Mouse (Mus musculus) forebrain, postnatal 0 days (tissue): ENCODE measurements at regions not wholly inside any gene's neighbourhood (a gene's known extent, or its start where the extent isn't known, plus 50 kb on each side); places are given as distances from the start of the nearest gene placed in this dataset.

Experiments used
- ATAC-seq: fragments of 200-750 bp; cut with Nextera tagmentation; 2 replicates; pipeline ENCODE4 v1.8.0; 2017; ENCODE audit warnings: mild to moderate bottlenecking, moderate library complexity
- DNase-seq: peaks from one replicate; pipeline ENCODE4 v3.0.0-alpha.2; 2015
- H3K27ac ChIP-seq: fragments of 300-500 bp; sonication (generic); 2 replicates; pipeline ENCODE4 v1.5.1; 2014; ENCODE audit warnings: low read depth, mild to moderate bottlenecking, antibody characterized with exemption, low read length, moderate library complexity, mixed read lengths
- H3K27me3 ChIP-seq: fragments of 300-500 bp; sonication (generic); 2 replicates; pipeline ENCODE4 v1.6.1; 2014; ENCODE audit warnings: mild to moderate bottlenecking, low read length, mixed read lengths; ENCODE audit not compliant: insufficient read depth
- H3K36me3 ChIP-seq: fragments of 300-500 bp; sonication (generic); 2 replicates; pipeline ENCODE4 v1.6.1; 2014; ENCODE audit warnings: mild to moderate bottlenecking, moderate library complexity; ENCODE audit not compliant: insufficient read depth
- H3K4me1 ChIP-seq: fragments of 300-500 bp; sonication (generic); 2 replicates; pipeline ENCODE4 v1.6.1; 2014; ENCODE audit warnings: antibody characterized with exemption; ENCODE audit not compliant: insufficient read depth
- H3K4me2 ChIP-seq: fragments of 300-500 bp; sonication (generic); 2 replicates; pipeline ENCODE4 v1.6.1; 2014; ENCODE audit warnings: low read depth, mild to moderate bottlenecking, moderate library complexity
- H3K4me3 ChIP-seq: fragments of 300-500 bp; sonication (generic); 2 replicates; pipeline ENCODE4 v1.5.1; 2014; ENCODE audit warnings: low read depth, low read length, mixed read lengths
- H3K9ac ChIP-seq: fragments of 300-500 bp; sonication (generic); 2 replicates; pipeline ENCODE4 v1.6.1; 2014; ENCODE audit warnings: mild to moderate bottlenecking
- H3K9me3 ChIP-seq: fragments of 300-500 bp; sonication (generic); 2 replicates; pipeline ENCODE4 v1.6.1; 2016; ENCODE audit warnings: low read length
- CTCF ChIP-seq: sonication (generic); IDR thresholded peaks from 2 replicates; pipeline ENCODE4 v1.5.1; 2016; ENCODE audit warnings: antibody characterized with exemption, control low read depth, low read depth
- WGBS: fragments of 180-500 bp; shearing (Covaris S2); extraction: QIAGEN DNeasy Blood & Tissue Kit; methylation state at CpG from one replicate; pipeline ENCODE4 v1.1.7; 2014; 5-methylcytosine and 5-hydroxymethylcytosine counted together

- H3K27ac ChIP-seq: no peak overlapping the region
- 41% methylated on average over 10 of the region's 12 CpGs for WGBS
- ATAC-seq (no peak), DNase-seq (no peak)
- no peaks in the 10 kb centered on the region for H3K9me3 ChIP-seq
- no peak overlapping the region for H3K4me2 ChIP-seq
- peaks cover 3% of the 10 kb centered on the region; the same call in 1 of the 2 replicates for H3K27me3 ChIP-seq
- no peak for TF ChIP-seq CTCF
- no peaks in the 10 kb centered on the region for H3K36me3 ChIP-seq
- no peak overlapping the region for H3K9ac ChIP-seq
- H3K4me3 ChIP-seq: no peak overlapping the region
- H3K4me1 ChIP-seq: no peaks in the 10 kb centered on the region
Measured at GRCm38 (mm10) chr17:64467297-64467696, 133.2 kb upstream of the Man2a1 start.

- no peaks in the 10 kb centered on the region for H3K4me1 ChIP-seq
- no peak overlapping the region for H3K27ac ChIP-seq
- no peaks in the 10 kb centered on the region for H3K36me3 ChIP-seq
- ATAC-seq (no peak), DNase-seq (no peak)
- H3K9ac ChIP-seq: no peak overlapping the region
- WGBS: 38% methylated on average over 12 of the region's 12 CpGs
- H3K4me3 ChIP-seq: no peak overlapping the region
- peaks cover 3% of the 10 kb centered on the region; the same call in 1 of the 2 replicates for H3K27me3 ChIP-seq
- H3K9me3 ChIP-seq: no peaks in the 10 kb centered on the region
- TF ChIP-seq CTCF: no peak
- H3K4me2 ChIP-seq: 0 out of 2 replicates have a peak overlapping the region, but pooled peaks have one; percentile 4
Measured at GRCm38 (mm10) chr17:64469754-64470400, 130.7 kb upstream of the Man2a1 start.

GRCm38 (mm10) chr17:64480607-64481038 lies 119.9 kb upstream of the Man2a1 start:
- Histone ChIP-seq H3K27ac (no peak overlapping the region), H3K36me3 (no peaks in the 10 kb centered on the region), H3K9ac (no peak overlapping the region), H3K27me3 (no peaks in the 10 kb centered on the region), H3K4me2 (no peak overlapping the region), H3K9me3 (no peaks in the 10 kb centered on the region), H3K4me1 (no peaks in the 10 kb centered on the region), H3K4me3 (no peak overlapping the region)
- TF ChIP-seq CTCF: no peak
- WGBS: 0% methylated on average over 1 of the region's 1 CpGs
- DNase-seq: no peak
- peak; percentile 47 for ATAC-seq

GRCm38 (mm10) chr17:64484835-64485234 lies 115.7 kb upstream of the Man2a1 start:
- Histone ChIP-seq H3K4me1 (peaks cover 6% of the 10 kb centered on the region; the same call in 1 of the 2 replicates), H3K36me3 (no peaks in the 10 kb centered on the region), H3K9ac (no peak overlapping the region), H3K4me2 (no peak overlapping the region), H3K9me3 (no peaks in the 10 kb centered on the region), H3K4me3 (no peak overlapping the region), H3K27ac (no peak overlapping the region), H3K27me3 (no peaks in the 10 kb centered on the region)
- no peak for TF ChIP-seq CTCF
- ATAC-seq (no peak), DNase-seq (no peak)
- WGBS: 86% methylated on average over 4 of the region's 4 CpGs

GRCm38 (mm10) chr17:64489769-64490335 lies 110.7 kb upstream of the Man2a1 start:
- no peak overlapping the region for H3K27ac ChIP-seq
- H3K4me3 ChIP-seq: no peak overlapping the region
- no peaks in the 10 kb centered on the region for H3K36me3 ChIP-seq
- WGBS: 93% methylated on average over 2 of the region's 2 CpGs
- DNase-seq (no peak), ATAC-seq (no peak)
- H3K9me3 ChIP-seq: no peaks in the 10 kb centered on the region
- H3K9ac ChIP-seq: no peak overlapping the region
- TF ChIP-seq CTCF: no peak
- H3K4me1 ChIP-seq: peaks cover 6% of the 10 kb centered on the region; the same call in 1 of the 2 replicates
- no peak overlapping the region for H3K4me2 ChIP-seq
- no peaks in the 10 kb centered on the region for H3K27me3 ChIP-seq

GRCm38 (mm10) chr17:64490664-64491063 lies 109.9 kb upstream of the Man2a1 start:
- no peaks in the 10 kb centered on the region for H3K27me3 ChIP-seq
- no peak overlapping the region for H3K4me3 ChIP-seq
- H3K4me2 ChIP-seq: no peak overlapping the region
- peaks cover 6% of the 10 kb centered on the region; the same call in 1 of the 2 replicates for H3K4me1 ChIP-seq
- H3K9me3 ChIP-seq: no peaks in the 10 kb centered on the region
- no peaks in the 10 kb centered on the region for H3K36me3 ChIP-seq
- WGBS: 34% methylated on average over 7 of the region's 7 CpGs
- no peak overlapping the region for H3K9ac ChIP-seq
- ATAC-seq: 0 out of 2 replicates have a peak, but pooled peaks have one; percentile 45
- no peak for DNase-seq
- no peak for TF ChIP-seq CTCF
- H3K27ac ChIP-seq: no peak overlapping the region

GRCm38 (mm10) chr17:64491922-64492353 lies 108.6 kb upstream of the Man2a1 start:
- no peaks in the 10 kb centered on the region for H3K36me3 ChIP-seq
- no peak overlapping the region for H3K9ac ChIP-seq
- DNase-seq: no peak
- H3K27me3 ChIP-seq: no peaks in the 10 kb centered on the region
- WGBS: 71% methylated on average over 8 of the region's 10 CpGs
- H3K4me1 ChIP-seq: no peaks in the 10 kb centered on the region
- no peak overlapping the region for H3K4me3 ChIP-seq
- ATAC-seq: no peak
- no peak overlapping the region for H3K27ac ChIP-seq
- H3K9me3 ChIP-seq: no peaks in the 10 kb centered on the region
- TF ChIP-seq CTCF: no peak
- H3K4me2 ChIP-seq: no peak overlapping the region
